Mouse (Mus musculus) liver, embryonic 11.5 days (tissue): ENCODE measurements around the gene A530016L24Rik. TPM values are rescaled to one million over a fixed set of nuclear protein-coding genes. Genes with fewer than 3 reads are reported as not detected.

Source experiments
- ATAC-seq: fragments of 200-750 bp; cut with Nextera tagmentation; replicated peaks from 2 replicates; pipeline ENCODE4 v1.8.0; 2017; ENCODE audit warnings: moderate number of reproducible peaks, mild to moderate bottlenecking, moderate TSS enrichment, moderate library complexity; ENCODE audit not compliant: low FRiP score
- DNase-seq: peaks from one replicate; pipeline ENCODE4 v3.0.0-alpha.2; 2017; ENCODE audit warnings: low spot score
- H3K27ac ChIP-seq: fragments of 300-500 bp; sonication (generic); 2 replicates; pipeline ENCODE4 v1.5.1; 2014; ENCODE audit warnings: mild to moderate bottlenecking, low read depth, low read length, control low read depth
- H3K27me3 ChIP-seq: fragments of 300-500 bp; sonication (generic); replicated peaks from 2 replicates; pipeline ENCODE4 v1.6.1; 2014; ENCODE audit warnings: low read length, mixed read lengths; ENCODE audit not compliant: control insufficient read depth, insufficient read depth
- H3K36me3 ChIP-seq: fragments of 300-500 bp; sonication (generic); 2 replicates; pipeline ENCODE4 v1.6.1; 2014; ENCODE audit warnings: mild to moderate bottlenecking, low read length, moderate library complexity, mixed read lengths; ENCODE audit not compliant: control insufficient read depth, insufficient read depth
- H3K4me1 ChIP-seq: fragments of 300-500 bp; sonication (generic); replicated peaks from 2 replicates; pipeline ENCODE4 v1.6.1; 2014; ENCODE audit warnings: low read length, mixed read lengths; ENCODE audit not compliant: control insufficient read depth, insufficient read depth
- H3K4me2 ChIP-seq: fragments of 300-500 bp; sonication (generic); 2 replicates; pipeline ENCODE4 v1.6.1; 2014; ENCODE audit warnings: mild to moderate bottlenecking, control low read depth, moderate library complexity
- H3K4me3 ChIP-seq: fragments of 300-500 bp; sonication (generic); 2 replicates; pipeline ENCODE4 v1.5.1; 2014; ENCODE audit warnings: low read depth, low read length, control low read depth
- H3K9ac ChIP-seq: fragments of 300-500 bp; sonication (generic); 2 replicates; pipeline ENCODE4 v1.6.1; 2014; ENCODE audit warnings: low read depth, low read length, control low read depth
- H3K9me3 ChIP-seq: fragments of 300-500 bp; sonication (generic); 2 replicates; pipeline ENCODE4 v1.6.1; 2016; ENCODE audit warnings: low read length, inconsistent platforms, mixed read lengths; ENCODE audit not compliant: control insufficient read depth
- WGBS: fragments of 180-500 bp; shearing (Covaris S2); extraction: QIAGEN DNeasy Blood & Tissue Kit; methylation state at CpG from one replicate; pipeline ENCODE4 v1.1.7; 2014; 5-methylcytosine and 5-hydroxymethylcytosine counted together
- polyA plus RNA-seq: library from polyadenylated mRNA; unstranded; fragments of >200 nt; fragmentation: Nextera tagmentation; extraction: Ambion mirVana; gene quantifications from 2 replicates; pipeline ENCODE4 v1.2.1, GENCODE M21; 2014

Gene A530016L24Rik
- polyA plus RNA-seq, 1 experiment from 2014 or later: 0.11 TPM

GRCm38 (mm10) chr12:112549287-112549686 lies 60.0 kb downstream of the A530016L24Rik start:
- H3K4me3 ChIP-seq: no peak overlapping the region
- H3K27me3 ChIP-seq: no peaks in the 10 kb centered on the region
- no peak for DNase-seq
- WGBS: 84% methylated on average over 1 of the region's 1 CpGs
- ATAC-seq: no peak
- no peaks in the 10 kb centered on the region for H3K4me1 ChIP-seq
- no peak overlapping the region for H3K9ac ChIP-seq
- no peak overlapping the region for H3K27ac ChIP-seq
- no peak overlapping the region for H3K4me2 ChIP-seq
- H3K36me3 ChIP-seq: no peaks in the 10 kb centered on the region
- no peaks in the 10 kb centered on the region for H3K9me3 ChIP-seq

Other genes starting within 250 kb of the A530016L24Rik start
- gene Tmem179, start 27.3 kb downstream of the A530016L24Rik start, polyA plus RNA-seq: 0.70 and 0.71 TPM in 2 replicates
- gene Inf2, start 99.3 kb downstream of the A530016L24Rik start, polyA plus RNA-seq: 4.6 and 6.5 TPM in 2 replicates
- gene Adssl1, start 130.6 kb downstream of the A530016L24Rik start, polyA plus RNA-seq: 5.6 and 7.4 TPM in 2 replicates
- gene Siva1, start 155.2 kb downstream of the A530016L24Rik start, polyA plus RNA-seq: 216 and 222 TPM in 2 replicates
- gene Akt1, start 185.4 kb downstream of the A530016L24Rik start, polyA plus RNA-seq: 54.9 and 62.9 TPM in 2 replicates
- gene Zbtb42, start 189.4 kb downstream of the A530016L24Rik start, polyA plus RNA-seq: 0.96 and 1.7 TPM in 2 replicates
- gene Cep170b, start 231.0 kb downstream of the A530016L24Rik start, polyA plus RNA-seq: 7.9 and 8.0 TPM in 2 replicates